Mouse (Mus musculus) left cerebral cortex, postnatal 36 days (tissue): ENCODE measurements around the gene Selp. TPM values are rescaled to one million over a fixed set of nuclear protein-coding genes. Genes with fewer than 3 reads are reported as not detected.

Source experiments
- DNase-seq, 2 experiments: peaks; one replicate each; pipeline ENCODE4 v3.0.0; 2021 to 2022; ENCODE audit warnings: low spot score in 2 of 2, mixed read lengths in 1 of 2
- intact Hi-C: fragments of 180-260 bp; cut with DNase I; formaldehyde crosslinking; loops from one replicate; pipeline ENCODE4 v1.15.1; 2025
- total RNA-seq, 2 experiments: library from RNA; stranded (reverse); gene quantifications; 2 replicates each; pipeline ENCODE4 v1.2.3; 2021

Gene Selp
- total RNA-seq, 2 experiments from 2014 or later, result not detected

GRCm38 (mm10) chr1:164114280-164114679, 784 bp upstream of the Selp start:
- DNase-seq, result no peak
- intact Hi-C loops, result no loop called here

- intact Hi-C loops, result no loop called here
- no peak for DNase-seq
These were observed 583 bp downstream of the Selp start for GRCm38 (mm10) chr1:164115647-164116046.

- no peak for DNase-seq
- intact Hi-C loops, result no loop called here
These were observed 2.8 kb downstream of the Selp start for GRCm38 (mm10) chr1:164117869-164118268.

GRCm38 (mm10) chr1:164119892-164120776, 5.1 kb downstream of the Selp start:
- intact Hi-C loops, result no loop called here
- DNase-seq, result no peak

- intact Hi-C loops, result no loop called here
- DNase-seq, result no peak
These were observed 5.7 kb downstream of the Selp start for GRCm38 (mm10) chr1:164120777-164121158.

- intact Hi-C loops, result no loop called here
- DNase-seq, result no peak
These were observed 8.8 kb downstream of the Selp start for GRCm38 (mm10) chr1:164123836-164124235.

- DNase-seq, result no peak
- intact Hi-C loops, result no loop called here
These were observed 14.9 kb downstream of the Selp start for GRCm38 (mm10) chr1:164130013-164130412.

- intact Hi-C loops, result no loop called here
These were observed 17.5 kb downstream of the Selp start for GRCm38 (mm10) chr1:164132609-164133008.

GRCm38 (mm10) chr1:164134101-164134500, 19.0 kb downstream of the Selp start:
- intact Hi-C loops, result no loop called here
- DNase-seq, result no peak

More at GRCm38 (mm10) chr1:164132609-164133008, 17.5 kb downstream of the Selp start:
- no peak for DNase-seq

GRCm38 (mm10) chr1:164135360-164135759, 20.3 kb downstream of the Selp start:
- DNase-seq, result no peak
- intact Hi-C loops, result no loop called here

- intact Hi-C loops, result no loop called here
These were observed 20.9 kb downstream of the Selp start for GRCm38 (mm10) chr1:164135960-164136359.

GRCm38 (mm10) chr1:164136636-164137035, 21.6 kb downstream of the Selp start:
- intact Hi-C loops, result no loop called here
- DNase-seq, result no peak

More at GRCm38 (mm10) chr1:164135960-164136359, 20.9 kb downstream of the Selp start:
- no peak for DNase-seq

- intact Hi-C loops, result loop anchor here (1.0 to 2.0 kb wide), 2 partner anchors 82 to 128 kb away; no protein-coding TSS in a partner anchor
These were observed 23.5 kb downstream of the Selp start for GRCm38 (mm10) chr1:164138365-164139130.

GRCm38 (mm10) chr1:164139464-164139863, 24.4 kb downstream of the Selp start:
- intact Hi-C loops, result loop anchor here (1.0 to 2.0 kb wide), 2 partner anchors 83 to 129 kb away; no protein-coding TSS in a partner anchor
- DNase-seq, result no peak

More at GRCm38 (mm10) chr1:164138365-164139130, 23.5 kb downstream of the Selp start:
- DNase-seq, result peak; percentile 65

- no peak for DNase-seq
- intact Hi-C loops, result no loop called here
These were observed 34.0 kb downstream of the Selp start for GRCm38 (mm10) chr1:164149083-164149482.

GRCm38 (mm10) chr1:164151387-164152088, 36.5 kb downstream of the Selp start, which contains the start of gene F5:
F5 (plus strand) TSS chr1:164151838.
- no peak for DNase-seq
- intact Hi-C loops, result no loop called here

GRCm38 (mm10) chr1:164152836-164153235, 37.8 kb downstream of the Selp start:
- no peak for DNase-seq
- intact Hi-C loops, result no loop called here

- intact Hi-C loops, result no loop called here
These were observed 39.9 kb downstream of the Selp start for GRCm38 (mm10) chr1:164154983-164155382.

GRCm38 (mm10) chr1:164158571-164158970, 43.5 kb downstream of the Selp start:
- no peak for DNase-seq
- intact Hi-C loops, result no loop called here

More at GRCm38 (mm10) chr1:164154983-164155382, 39.9 kb downstream of the Selp start:
- DNase-seq, result no peak

GRCm38 (mm10) chr1:164159781-164160180, 44.7 kb downstream of the Selp start:
- no peak for DNase-seq
- intact Hi-C loops, result no loop called here
